ENCODE assay signal across 24 mouse cellular contexts in the genomic region with DNA sequence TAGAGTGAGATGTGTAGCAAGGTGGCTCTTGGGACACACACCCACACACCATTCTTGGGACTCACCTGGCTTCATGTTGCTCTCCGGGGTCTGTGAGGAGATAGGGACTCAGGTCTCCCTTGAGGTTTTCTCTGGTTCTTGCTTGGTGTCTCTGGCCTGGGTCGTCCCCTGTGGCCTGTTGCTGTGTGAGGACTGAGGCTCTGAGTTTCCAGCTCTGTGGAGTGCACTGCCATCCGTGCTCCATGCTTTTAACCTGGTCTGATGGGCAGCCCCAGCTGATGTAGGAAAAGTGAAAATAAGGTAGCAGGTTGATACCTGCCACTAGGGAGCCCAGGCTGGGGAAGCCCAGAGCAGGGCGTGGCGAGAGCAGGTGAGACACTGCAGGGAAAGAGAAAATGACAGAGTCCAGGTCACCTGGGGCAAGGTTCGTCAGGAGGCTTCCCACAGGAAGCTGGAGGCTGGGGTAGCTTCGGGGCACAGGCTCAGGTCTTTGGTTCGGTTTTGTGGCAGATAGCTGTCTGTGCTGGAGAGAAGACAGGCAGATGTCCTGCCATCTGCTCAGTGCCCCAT. TPM values are rescaled to one million over a fixed set of nuclear protein-coding genes. Genes with fewer than 3 reads are reported as not detected.
DNase-seq lines count a peak whose midpoint lies in the region; ATAC-seq and TF ChIP-seq lines count a peak whose summit lies in the region.
"Not testable (repeated sequence)": the region's sequence is repeated elsewhere in the genome, so short reads cannot be mapped to it uniquely, and the experiment has no call there.
"Had no signal": no experiment of that assay in that cellular context is flagged by ENCODE, and none has a peak within 500 bp of the region (broad histone marks: within the 10 kb centered on the region; RNA-seq: fewer than 3 reads in every experiment).

TSS of gene Ifnl2 (minus strand) at position 51 of the 570 bp plus-strand sequence.

- H3K9me3 ChIP-seq in CH12.LX (replicated peaks; ENCODE audit: low read length); intestine, embryonic 15.5 days; intestine, embryonic 16.5 days (ENCODE audit: control insufficient read depth, low read length); intestine, postnatal 0 days (ENCODE audit: control insufficient read depth): not testable (repeated sequence)

- in situ Hi-C loops in CH12.LX (cut with MboI; ENCODE audit: low pct_ligation_motif_present, low pct_unique_long_range_greater_than_20kb, low sequenced_read_pairs) = not testable (repeated sequence)

- peaks cover 52% of the 10 kb centered on the region for H3K27me3 ChIP-seq in CH12.LX (replicated peaks)
- not testable (repeated sequence) for H3K27me3 ChIP-seq in intestine, embryonic 15.5 days (replicated peaks); intestine, embryonic 16.5 days (replicated peaks; ENCODE audit: control insufficient read depth, insufficient read depth, low read length); intestine, postnatal 0 days (replicated peaks; ENCODE audit: control insufficient read depth, insufficient read depth, low read length)

- H3K4me1 ChIP-seq in CH12.LX (ENCODE audit: control insufficient read depth in 1 of 2, insufficient read depth in 2 of 2); intestine, embryonic 15.5 days (replicated peaks); intestine, embryonic 16.5 days (ENCODE audit: control insufficient read depth, insufficient read depth, low read length); intestine, postnatal 0 days (replicated peaks; ENCODE audit: control insufficient read depth, insufficient read depth, low read length): not testable (repeated sequence)

- H3K4me2 ChIP-seq in CH12.LX (ENCODE audit: insufficient read depth, low read depth, poor library complexity, severe bottlenecking) = peak within 1 kb of the TSS; percentile 13; the same call in 1 of the 2 replicates
- not testable (repeated sequence) for H3K4me2 ChIP-seq in intestine, embryonic 15.5 days (replicated peaks); intestine, embryonic 16.5 days (ENCODE audit: low read depth, low read length)
- H3K4me2 ChIP-seq in intestine, postnatal 0 days (replicated peaks; ENCODE audit: low read depth) = 0 out of 2 replicates have a peak within 1 kb of the TSS, but pooled peaks have one; percentile 21

- not testable (repeated sequence) for H3K79me2 ChIP-seq in CH12.LX (replicated peaks; ENCODE audit: control insufficient read depth, extremely low read depth, insufficient read depth, poor library complexity, severe bottlenecking)

- DNase-seq in CH12.LX (ENCODE audit: extremely low read depth) = not testable (repeated sequence)
- DNase-seq in brain, adult 2 months (ENCODE audit: low read depth, low spot score) = peak; percentile 44
- peak; percentile 15 for DNase-seq in cerebellum, adult 9-11 months

- not testable (repeated sequence) for H3K9ac ChIP-seq in CH12.LX (ENCODE audit: insufficient read depth, low read depth); intestine, embryonic 15.5 days; intestine, embryonic 16.5 days (ENCODE audit: low read depth, low read length); intestine, postnatal 0 days (ENCODE audit: low read depth, low read length)

- TF ChIP-seq EP300 in CH12.LX (IDR thresholded peaks at IDR 0.05; ENCODE audit: low read length) = not testable (repeated sequence)

- not testable (repeated sequence) for TF ChIP-seq RAD21 in CH12.LX (IDR thresholded peaks at IDR 0.05; ENCODE audit: low read depth, low read length)

- 55% methylated on average over 8 of the region's 8 CpGs for WGBS in intestine, embryonic 15.5 days
- WGBS in intestine, embryonic 16.5 days = 59% methylated on average over 8 of the region's 8 CpGs
- 46% methylated on average over 8 of the region's 8 CpGs for WGBS in intestine, postnatal 0 days

- not testable (repeated sequence) for TF ChIP-seq POLR2A in CH12.LX (IDR thresholded peaks at IDR 0.05; ENCODE audit: low read depth, low read length)

- H3K4me3 ChIP-seq in CH12.LX (replicated peaks in 1 of 3; ENCODE audit: low read depth in 2 of 3, low read length in 2 of 3, poor library complexity in 1 of 3); intestine, embryonic 15.5 days (replicated peaks); intestine, embryonic 16.5 days (ENCODE audit: low read length); intestine, postnatal 0 days (ENCODE audit: low read depth, low read length): not testable (repeated sequence)

- 0 out of 2 replicates have a peak, but pooled peaks have one; percentile 25 for ATAC-seq in erythroid progenitor cell, adult 5-6 weeks (replicated peaks; ENCODE audit: low FRiP score, poor library complexity, severe bottlenecking)
- peak; percentile 41 for ATAC-seq in intestine, embryonic 15.5 days
- peak; percentile 71; the same call in 1 of the 2 replicates for ATAC-seq in intestine, embryonic 16.5 days
- ATAC-seq in intestine, postnatal 0 days = peak; percentile 61; the same call in 1 of the 2 replicates
- ATAC-seq in neutrophil, adult 5-6 weeks (ENCODE audit: extremely low read depth, insufficient number of reproducible peaks, low FRiP score, poor library complexity, severe bottlenecking) = 0 out of 2 replicates have a peak, but pooled peaks have one; percentile 10

- not testable (repeated sequence) for TF ChIP-seq CTCF in CH12.LX (conservative IDR thresholded peaks at IDR 0.05 in 1 of 2, IDR thresholded peaks at IDR 0.05 in 1 of 2; ENCODE audit: low read depth in 2 of 2, low read length in 2 of 2)
- peak; percentile 26 for TF ChIP-seq CTCF in intestine, postnatal 0 days (IDR thresholded peaks at IDR 0.05; ENCODE audit: low read depth)

- H3K27ac ChIP-seq in CH12.LX (ENCODE audit: insufficient read depth, low read depth); intestine, embryonic 15.5 days; intestine, embryonic 16.5 days (ENCODE audit: low read length); intestine, postnatal 0 days (ENCODE audit: low read depth, low read length): not testable (repeated sequence)

- dilution Hi-C loops in CH12.LX (cut with MboI; ENCODE audit: extremely low pct_ligation_motif_present, extremely low pct_unique_long_range_greater_than_20kb, low sequenced_read_pairs) = not testable (repeated sequence)

- not testable (repeated sequence) for H3K36me3 ChIP-seq in CH12.LX (replicated peaks in 1 of 2; ENCODE audit: control insufficient read depth in 1 of 2, insufficient read depth in 1 of 2, low read length in 1 of 2); intestine, embryonic 15.5 days; intestine, embryonic 16.5 days (ENCODE audit: control insufficient read depth, insufficient read depth, low read length); intestine, postnatal 0 days (ENCODE audit: control insufficient read depth, insufficient read depth)

RNA-seq across cellular contexts. Expression of gene Ifnl2, which starts in this region (rescaled TPM):
- not detected in 2 replicates for total RNA-seq in CH12.LX (2012; rRNA removed)
- not detected in 2 replicates for total RNA-seq in CH12.LX (2014; rRNA removed)
- not detected in 2 replicates for polyA plus RNA-seq in CH12.LX (2012; ENCODE audit: insufficient read length, low read depth)
- not detected in 2 replicates for total RNA-seq in erythroid progenitor cell, adult 5-6 weeks (2015; ENCODE audit: low replicate concordance)
- total RNA-seq in erythroid progenitor cell, adult 5-6 weeks (2017; ENCODE audit: low replicate concordance) = not detected in 2 replicates
- not detected in 2 replicates for polyA plus RNA-seq in intestine, embryonic 15.5 days (2015; fragmentation: Nextera tagmentation; extraction: Ambion mirVana)
- not detected in 2 replicates for polyA plus RNA-seq in intestine, embryonic 16.5 days (2015; fragmentation: Nextera tagmentation; extraction: Ambion mirVana)
- not detected in 2 replicates for polyA plus RNA-seq in intestine, postnatal 0 days (2015; fragmentation: Nextera tagmentation; extraction: Ambion mirVana)
- total RNA-seq in neutrophil, adult 5-6 weeks (2017) = not detected in 2 replicates
- total RNA-seq: adrenal gland, adult 18-20 months; adrenal gland, adult 2 months; adrenal gland, postnatal 10 days; adrenal gland, postnatal 14 days; adrenal gland, postnatal 25 days; adrenal gland, postnatal 36 days; adrenal gland, postnatal 4 days; ES-E14; MEL had no signal
- polyA plus RNA-seq: activated CD4-positive, CD25-positive, alpha-beta regulatory T cell, adult 4 months; brain, embryonic 14.5 days; C2C12; CD4-positive, CD25-positive, alpha-beta regulatory T cell, adult 4 months; cerebellum, adult 2 months; G1E; Patski had no signal

Comparison
In these comparisons a context has a peak if more than half of its experiments do, and no peak if none do; other contexts are left out.
1. Peak in ATAC-seq in erythroid progenitor cell, adult 5-6 weeks; RNA of the gene not detected or under 1 TPM.
2. Peak in ATAC-seq in intestine, embryonic 15.5 days; RNA of the gene not detected or under 1 TPM.
3. Peak in ATAC-seq in intestine, embryonic 16.5 days; RNA of the gene not detected or under 1 TPM.
4. Peak in ATAC-seq and H3K4me2 ChIP-seq in intestine, postnatal 0 days; RNA of the gene not detected or under 1 TPM.
5. Peak in ATAC-seq in neutrophil, adult 5-6 weeks; RNA of the gene not detected or under 1 TPM.
6. ATAC-seq: peak in every context shown above with its lines; median percentile 71 in intestine, embryonic 16.5 days; 61 in intestine, postnatal 0 days; 41 in intestine, embryonic 15.5 days; 25 in erythroid progenitor cell, adult 5-6 weeks; 10 in neutrophil, adult 5-6 weeks.